Mouse (Mus musculus): ENCODE measurements around the gene Ewsr1.

Ewsr1 gene

DNA sequence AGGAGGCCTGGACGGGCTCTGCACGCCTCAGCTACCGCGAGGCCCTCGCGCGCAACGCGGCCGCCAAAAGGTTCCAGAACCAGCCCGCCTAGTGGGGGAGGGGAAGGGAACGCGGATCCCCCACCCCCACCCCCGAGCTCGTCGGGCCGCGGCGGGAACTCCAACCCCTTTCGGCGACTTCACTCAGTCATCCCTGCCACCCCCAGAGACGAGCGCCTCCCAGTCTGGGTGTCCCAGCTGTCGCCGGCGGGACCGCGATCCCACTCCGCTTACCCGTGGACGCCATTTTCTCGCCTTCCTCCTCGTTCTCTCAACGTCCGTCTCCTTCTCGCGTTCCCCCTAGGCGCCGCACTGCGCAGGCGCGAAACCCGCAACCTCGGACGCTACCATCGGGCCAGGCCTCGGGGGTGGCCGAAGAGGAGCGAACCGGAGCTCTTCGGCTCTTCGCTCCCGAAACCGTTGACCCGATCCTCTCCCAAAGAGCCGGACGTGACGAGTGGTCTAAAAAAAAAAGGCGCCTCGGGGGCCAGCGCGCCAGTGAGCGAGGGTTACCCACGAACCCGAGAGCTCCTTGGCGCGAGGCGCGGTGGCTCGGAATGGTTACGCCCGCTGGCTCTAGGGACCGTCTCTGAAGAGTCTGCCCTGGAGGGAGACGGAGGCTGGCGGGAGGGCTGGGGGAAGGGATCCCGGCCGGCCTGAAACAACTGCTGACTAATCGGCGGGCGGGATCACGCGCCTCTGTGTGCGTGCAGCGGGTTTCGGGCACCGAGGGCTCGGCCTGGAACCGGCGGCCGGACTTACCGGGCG is at the start of gene Ewsr1, which contains the start of gene Rhbdd3:
Gene Ewsr1, minus strand, starts transcription at position 531 of the 807 bp plus-strand sequence.
Gene Rhbdd3, plus strand, starts transcription at position 191 of the 807 bp plus-strand sequence.
- peak; percentile 95 for DNase-seq

DNA sequence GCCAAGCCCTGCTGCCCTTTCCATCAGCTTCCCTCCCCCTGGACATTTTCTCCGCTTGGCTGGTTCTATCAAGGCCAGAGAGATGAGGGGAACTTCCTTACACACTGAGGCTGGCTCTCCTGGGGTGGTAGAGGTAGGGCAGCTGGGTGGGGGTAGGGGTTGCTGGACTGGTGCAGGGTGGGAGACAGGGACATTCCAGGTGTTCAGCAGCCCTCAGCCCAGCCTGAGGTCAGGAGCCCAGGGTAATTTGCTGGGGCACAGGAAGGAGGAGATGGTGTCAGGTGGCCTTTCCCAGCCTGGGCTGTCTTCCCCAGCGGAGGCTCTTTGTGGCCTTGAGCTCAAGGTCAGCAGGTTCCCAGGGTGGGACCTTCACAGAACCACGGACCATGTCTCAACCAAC is 46.5 kb upstream of the Ewsr1 start:
- DNase-seq = no peak

DNA sequence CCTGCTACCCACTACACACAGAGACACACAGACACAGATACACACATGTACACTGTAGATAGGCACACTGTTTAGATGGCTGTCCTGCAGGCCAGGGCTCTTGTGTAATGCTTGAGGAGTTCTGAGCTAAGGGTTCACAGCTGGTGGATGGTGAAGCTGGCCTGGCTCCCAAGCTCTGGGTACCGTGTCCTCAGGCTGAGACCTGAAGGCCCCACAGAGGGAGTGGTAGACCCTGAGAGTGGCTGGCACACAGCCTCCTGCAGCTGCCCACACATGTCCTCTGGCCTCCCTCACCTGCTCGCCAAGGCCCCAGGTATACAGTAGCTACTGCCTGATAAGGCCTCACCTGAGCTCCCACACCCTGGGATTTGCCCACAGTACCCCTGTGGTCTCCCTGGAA is 42.9 kb upstream of the Ewsr1 start:
- no peak for DNase-seq

DNA sequence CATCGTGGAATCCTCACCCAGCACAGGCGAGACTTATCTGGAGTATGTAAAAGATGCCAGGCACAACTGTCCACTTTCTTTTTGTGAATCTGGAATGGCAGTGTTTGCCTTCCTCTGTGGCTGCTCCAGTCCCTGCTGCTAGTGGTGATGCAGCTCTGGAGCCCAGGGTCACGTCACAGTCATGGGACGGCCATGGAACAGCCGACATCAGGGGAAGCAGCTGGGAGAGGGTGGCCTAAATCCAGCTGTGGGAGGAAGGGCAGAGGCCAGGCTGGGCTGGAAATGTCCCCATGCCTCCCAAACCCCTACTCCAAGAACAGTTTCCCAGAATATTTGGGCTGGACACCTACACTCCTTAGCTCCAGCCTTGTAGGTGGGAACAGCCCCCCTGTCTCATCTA is 42.2 kb upstream of the Ewsr1 start:
- DNase-seq = no peak

DNA sequence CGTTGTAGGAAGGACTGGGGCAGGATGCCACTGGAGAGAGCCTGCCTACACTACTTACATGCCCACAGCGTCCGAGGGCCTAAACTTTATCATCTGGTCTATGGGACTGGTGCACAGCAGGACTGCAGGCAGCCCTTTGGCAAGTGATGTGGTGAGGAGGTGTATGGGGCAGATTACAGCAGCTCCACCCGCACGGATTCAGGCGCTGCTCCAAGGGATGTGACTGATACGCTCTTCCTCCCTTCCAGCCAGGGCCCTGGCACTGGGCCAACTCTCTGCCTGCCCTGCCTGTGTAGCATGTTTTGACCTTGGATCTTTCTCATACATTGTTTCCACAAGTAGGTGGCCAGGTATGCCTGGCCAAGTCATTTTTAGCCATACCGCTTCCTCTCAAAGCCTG is 41.6 kb upstream of the Ewsr1 start:
- DNase-seq = peak; percentile 50

DNA sequence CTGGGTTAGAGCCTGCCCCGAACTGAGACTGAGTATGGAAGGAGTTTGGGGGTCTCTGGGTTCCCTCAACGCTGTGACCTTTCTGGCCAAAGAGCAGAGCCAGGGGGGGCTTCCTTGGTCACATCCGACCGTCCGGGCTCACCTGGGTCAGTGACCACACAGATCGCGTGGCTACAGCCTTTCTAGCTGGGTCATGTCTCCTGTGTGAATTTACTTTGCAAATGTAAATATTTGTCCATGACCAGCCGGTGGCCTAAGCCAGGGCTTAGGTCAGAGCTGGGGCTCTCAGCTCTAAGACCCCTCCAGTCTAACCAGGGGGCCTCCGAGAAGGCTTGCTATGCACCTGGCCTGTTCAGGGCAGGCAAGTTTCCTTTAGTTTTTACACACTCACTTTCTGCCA is 40.3 kb upstream of the Ewsr1 start:
- DNase-seq = no peak

DNA sequence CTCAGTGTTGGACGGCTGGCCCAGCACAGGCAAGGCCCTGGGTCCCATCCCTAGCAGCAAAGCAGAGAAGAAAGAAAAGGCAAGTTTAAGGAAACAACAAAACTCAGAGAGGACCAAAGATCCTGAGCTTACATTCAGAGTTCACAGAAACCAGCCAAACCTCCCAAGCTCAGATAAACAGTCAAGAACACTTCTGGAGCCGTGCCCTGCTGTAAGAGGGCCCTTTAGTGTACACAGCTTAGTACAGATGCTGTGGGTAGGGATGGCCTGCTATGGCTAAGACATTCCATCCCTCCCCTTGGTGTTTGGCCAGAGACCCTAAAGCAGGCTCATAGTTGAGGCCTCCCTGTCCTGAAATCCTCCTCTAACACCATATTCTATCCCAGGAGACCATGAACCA is 39.6 kb upstream of the Ewsr1 start:
- no peak for DNase-seq

DNA sequence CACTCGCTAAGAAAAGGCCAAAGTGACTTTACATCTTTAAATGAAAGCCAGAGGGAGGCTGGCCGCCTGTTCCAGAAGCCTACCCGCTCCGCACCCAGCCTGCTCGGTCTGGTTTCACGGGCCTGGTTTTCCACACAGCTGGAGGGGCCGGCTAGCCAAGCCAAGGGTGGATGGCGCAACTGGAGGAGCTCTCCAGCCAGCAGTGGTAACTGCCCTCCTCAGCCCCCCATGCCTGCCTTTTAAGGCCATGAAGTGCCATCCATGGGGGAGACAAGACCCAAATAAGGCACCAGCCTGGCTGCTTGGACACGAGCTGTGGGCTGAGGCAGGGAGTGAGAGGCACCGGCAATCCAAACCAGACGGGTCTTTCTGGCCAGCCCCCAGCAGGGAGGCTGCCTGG is 36.8 kb upstream of the Ewsr1 start:
- no peak for DNase-seq

DNA sequence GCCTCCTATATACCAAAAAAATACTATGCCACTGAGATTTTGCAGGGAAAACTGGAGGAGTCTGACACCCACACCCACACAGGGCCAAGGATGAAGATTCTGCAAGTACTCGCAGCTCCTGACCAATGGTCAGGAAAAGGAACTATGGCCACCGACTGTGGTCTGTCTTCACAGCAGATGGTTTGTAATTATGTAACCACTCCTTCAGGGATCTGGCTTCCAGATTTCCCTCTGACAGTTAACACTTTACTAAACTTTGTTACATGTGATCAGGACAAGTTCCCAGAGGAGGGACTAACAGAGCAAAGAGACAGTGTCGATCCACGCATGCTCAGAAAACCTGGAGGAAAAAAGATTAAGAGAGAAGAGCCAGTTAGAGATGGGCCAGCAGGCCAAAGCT is 33.7 kb upstream of the Ewsr1 start:
- DNase-seq = no peak

DNA sequence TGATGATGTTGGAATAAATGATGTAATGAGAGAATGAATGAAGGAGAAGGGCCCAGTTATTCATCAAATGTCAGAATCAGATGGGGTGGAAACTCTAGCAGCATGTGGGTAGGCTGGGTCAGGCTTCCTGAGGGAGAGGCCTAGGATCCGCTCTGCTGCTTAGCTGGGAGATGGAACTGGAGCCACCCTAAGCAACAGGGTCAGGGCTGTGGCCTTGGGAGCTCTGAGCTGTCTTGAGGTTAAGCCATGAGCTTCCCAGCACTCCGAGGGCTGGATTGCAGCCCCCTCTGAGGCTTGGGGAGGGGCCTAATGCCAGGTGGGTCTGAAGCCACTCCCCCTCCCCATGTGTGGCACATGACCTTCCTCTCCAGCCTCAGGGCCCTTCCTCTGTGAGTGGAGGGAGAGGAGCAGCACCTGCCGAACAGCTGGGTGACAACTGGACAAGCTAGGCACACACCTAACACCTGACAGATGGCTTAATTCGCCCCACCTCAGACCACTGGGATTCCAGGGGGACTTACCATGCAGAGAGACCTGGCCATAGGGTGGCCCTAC is 31.1 kb upstream of the Ewsr1 start:
- no peak for DNase-seq

DNA sequence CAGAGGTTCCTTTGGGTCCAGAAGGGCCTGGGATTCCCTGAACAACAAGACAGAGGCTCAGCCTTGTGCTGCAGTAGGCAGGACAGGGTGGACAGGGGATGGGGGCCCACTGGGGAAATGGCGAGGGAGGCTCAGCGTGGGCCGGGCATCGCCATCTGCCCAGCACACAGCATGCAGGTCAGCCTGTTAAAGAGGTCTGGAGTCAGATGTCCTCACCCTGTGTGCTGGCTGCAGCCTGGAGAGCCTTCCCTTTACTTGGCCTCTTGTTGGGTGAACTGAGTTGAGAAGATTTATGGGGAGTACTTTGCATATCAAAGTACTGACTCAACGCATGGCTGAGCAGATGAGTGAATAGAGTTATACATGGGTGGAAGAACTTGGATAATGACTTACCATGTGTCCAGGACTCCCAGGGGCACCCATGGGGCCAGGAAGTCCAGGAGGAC is 30.0 kb upstream of the Ewsr1 start:
- no peak for DNase-seq

DNA sequence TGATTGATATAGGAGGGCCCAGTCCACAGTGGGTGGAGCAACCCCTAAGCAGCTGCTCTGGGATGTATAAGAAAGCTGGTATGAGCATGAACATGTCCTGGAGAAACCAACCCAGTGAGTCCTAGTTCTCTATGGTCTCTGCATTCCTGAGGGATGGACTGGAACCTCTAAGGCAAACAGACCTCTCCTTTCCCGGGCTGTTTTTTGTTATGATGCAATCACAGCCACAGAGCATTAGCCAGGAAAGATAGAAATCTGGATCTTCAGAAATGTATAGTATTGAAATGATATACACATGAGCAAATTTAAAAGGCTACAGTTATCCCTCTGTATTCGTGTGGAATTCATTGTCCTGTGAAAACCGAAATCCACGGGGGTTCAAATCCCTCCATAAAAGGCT is 26.6 kb upstream of the Ewsr1 start:
- no peak for DNase-seq

DNA sequence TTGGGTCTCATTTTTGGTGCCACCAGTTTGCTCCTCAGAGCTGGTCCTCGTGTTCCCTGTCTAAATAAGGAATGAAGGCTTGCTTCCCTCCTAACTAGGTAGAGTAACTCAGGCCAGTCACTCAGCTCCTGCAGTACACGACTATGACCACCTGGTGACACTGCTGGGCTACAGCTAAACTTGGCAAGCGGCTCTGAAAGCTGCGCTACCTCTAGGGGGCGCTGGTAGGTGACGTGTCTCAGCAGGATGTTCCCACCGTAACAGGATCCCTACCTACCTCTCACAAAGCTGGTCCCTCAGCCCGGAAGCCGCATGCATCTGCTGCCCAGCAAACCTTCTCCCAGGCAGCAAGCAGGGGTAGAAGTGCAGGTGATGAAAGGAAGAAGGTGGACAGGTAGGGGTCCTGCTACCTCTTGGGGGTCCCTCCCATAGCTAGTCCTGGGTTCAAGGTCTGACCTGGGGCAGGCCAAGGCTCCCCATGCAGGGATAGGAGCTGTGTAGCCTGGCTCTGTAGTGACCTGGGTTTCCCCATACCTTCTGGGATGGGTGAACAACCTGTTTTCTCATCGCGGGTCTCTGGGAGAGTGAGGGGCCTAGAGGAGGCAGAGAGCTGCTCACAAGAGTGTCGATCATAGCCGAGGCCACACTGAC is 16.0 kb upstream of the Ewsr1 start:
- peak; percentile 80 for DNase-seq

DNA sequence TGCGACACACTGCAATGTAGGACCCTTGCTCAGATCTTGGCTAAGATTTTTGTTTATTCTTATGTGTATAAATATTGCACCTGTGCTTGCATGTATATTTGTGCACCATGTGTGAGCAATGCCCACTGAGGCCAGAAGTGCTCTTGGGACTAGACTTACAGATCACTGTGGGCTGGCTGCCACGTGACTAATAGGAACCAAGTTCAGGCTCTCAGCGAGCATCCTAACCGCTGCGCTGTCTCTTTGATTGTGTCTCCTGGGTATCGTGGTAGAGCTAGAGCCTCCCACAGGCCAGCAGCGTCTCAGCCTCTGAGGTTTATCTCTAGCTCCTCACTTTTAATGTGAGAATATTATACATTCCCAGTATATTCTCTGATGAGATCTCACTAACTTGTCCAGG is 14.6 kb upstream of the Ewsr1 start:
- DNase-seq = no peak

DNA sequence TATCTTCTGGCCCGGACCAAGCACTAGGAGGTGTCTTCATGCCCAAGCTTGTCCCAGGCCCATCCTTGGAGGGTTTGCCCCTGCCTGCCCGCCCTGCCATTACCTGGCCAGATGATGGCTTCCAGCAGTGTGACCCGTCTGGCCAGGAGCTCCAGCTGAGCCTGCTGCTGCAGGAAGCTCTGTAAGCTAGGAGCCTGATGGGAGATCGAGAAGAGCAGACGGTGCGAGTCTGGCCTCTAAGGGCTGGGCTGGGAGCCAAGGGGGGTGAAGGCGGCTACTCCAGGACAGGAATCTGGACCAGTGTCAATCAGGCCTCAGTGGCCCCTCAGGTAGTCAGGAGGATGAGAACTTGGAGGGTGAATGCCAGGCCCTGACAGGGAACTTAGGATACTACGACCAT is 10.4 kb upstream of the Ewsr1 start:
- no peak for DNase-seq

DNA sequence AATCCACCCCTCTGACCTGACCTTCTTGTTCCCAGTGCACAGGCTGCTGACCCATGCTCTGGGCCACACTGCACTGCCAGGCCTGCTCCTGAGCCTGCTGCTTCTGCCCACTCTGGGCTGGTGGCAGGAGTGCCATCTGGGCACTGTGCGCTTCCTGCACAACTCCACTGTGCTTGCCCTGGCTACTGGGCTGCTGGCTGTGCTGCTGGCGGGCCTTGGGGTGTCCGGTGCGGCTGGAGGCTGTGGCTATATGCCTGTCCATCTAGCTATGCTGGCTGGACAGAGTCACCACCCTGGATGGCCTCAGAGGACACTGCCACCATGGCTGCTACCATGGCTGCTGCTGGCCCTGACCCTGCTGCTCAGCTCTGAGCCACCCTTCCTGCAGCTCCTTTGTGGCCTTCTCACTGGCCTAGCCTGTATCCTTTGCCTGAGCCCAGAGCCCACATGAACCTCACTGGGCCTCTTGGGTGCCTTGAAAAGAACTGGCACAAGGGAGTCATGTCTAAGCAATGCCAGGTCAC is 5.0 kb upstream of the Ewsr1 start:
- DNase-seq = no peak

DNA sequence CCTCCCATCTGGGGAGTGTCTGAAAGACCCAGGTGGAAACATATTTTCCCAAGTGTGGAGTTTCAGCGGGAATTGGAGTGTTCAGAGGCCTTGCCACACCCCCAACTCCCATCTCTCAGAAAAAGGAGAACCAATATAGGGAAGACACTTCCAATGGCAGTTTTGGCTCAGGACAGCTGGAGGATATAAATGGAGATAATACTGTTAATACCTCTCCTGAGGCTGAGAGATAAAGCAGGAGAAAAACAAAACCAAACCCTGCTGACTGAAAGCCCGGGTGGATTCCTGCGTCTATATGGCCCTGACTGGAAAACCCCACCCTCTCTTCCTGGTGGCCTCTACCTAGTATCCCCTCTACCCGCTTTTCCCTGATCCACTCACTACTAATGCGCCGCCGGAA is 3.3 kb upstream of the Ewsr1 start:
- DNase-seq = no peak

DNA sequence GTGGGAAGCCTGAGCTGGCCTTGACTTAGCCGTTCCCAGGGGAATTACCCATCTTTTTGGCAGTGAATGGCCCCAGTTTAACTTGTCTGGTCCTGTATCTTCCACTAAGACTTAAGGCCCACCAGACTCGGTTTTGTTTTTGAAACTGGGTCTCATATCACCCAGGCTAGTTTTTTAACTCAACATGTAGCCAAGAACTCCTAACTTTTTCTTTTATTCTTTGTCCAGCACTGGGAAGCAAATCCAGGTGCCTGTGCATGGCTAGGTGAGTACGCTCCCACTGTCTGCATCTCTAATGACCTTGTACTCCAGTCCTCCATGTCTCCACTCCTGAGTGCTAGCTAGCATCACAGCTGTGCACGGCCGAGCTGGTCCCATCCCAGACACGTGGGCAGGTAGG is 2.6 kb upstream of the Ewsr1 start:
- no peak for DNase-seq

DNA sequence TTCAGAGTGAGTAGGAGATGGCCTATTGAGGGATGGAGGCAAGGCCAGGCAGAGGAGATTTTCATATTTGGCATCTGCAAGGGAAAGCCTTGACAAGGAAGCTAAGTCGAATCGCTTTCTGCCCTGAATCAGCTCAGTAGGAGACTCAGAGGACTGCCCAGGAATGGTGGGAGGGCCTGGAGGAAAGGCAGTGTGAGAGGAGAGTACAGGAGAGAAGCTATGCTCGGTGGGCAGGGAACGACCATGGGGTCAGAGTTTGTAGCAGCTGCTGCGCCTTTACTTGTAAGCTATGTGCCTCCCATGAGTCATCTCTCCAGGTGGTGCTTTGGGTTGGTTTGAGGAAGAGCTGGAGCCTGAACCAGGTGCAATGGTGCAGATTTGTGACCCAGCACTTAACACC is 1.7 kb upstream of the Ewsr1 start:
- DNase-seq = peak; percentile 27

DNA sequence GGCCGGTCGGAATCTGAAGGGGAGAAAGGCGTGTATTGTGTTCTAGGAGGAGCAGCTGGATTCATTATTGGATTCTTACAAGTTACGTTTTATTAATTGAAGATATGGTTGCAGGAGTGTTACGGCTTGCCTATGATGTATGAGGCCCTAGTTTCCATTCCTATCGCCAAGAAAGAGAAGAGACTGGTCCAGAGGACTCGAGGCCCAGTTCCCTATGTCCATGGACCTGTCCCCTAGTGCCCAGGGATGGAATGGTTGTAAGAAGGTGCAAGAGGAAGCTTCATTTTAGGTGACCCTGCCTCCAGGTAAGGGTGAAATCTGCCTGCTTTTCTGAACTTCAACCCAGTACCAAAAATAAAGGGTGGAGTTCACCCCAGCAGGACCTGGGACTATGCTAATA is 1.2 kb upstream of the Ewsr1 start:
- no peak for DNase-seq

DNA sequence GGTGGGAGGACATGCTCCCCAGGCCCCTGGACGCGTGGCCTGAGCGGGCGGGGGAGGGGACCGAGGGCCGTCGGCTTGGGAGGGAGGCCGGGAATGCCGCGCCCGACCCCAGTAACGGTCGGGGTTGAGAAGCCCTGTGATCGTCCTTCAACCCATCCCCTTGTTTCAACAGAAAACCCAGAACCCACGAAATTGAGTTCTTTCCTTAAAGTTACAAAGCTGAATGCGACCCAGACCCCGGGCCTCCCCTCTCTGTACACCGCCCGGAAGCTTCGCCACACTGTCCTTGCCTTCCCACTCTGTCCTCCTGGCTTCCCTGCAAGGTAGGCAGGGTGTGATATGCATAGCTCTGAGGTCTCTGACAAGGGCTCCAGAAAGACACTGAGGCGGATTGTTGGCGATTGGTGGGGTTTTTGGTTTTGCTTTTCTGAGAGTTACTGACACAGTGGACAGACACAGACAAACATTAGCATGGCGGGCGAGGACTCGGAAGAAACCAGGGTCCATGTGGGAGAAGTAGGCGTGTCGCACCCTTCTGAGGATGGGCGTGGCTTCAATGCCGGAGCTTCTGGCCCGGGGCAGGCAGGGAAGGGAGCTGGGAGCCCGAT is 614 bp upstream of the Ewsr1 start:
- DNase-seq = peak; percentile 85

DNA sequence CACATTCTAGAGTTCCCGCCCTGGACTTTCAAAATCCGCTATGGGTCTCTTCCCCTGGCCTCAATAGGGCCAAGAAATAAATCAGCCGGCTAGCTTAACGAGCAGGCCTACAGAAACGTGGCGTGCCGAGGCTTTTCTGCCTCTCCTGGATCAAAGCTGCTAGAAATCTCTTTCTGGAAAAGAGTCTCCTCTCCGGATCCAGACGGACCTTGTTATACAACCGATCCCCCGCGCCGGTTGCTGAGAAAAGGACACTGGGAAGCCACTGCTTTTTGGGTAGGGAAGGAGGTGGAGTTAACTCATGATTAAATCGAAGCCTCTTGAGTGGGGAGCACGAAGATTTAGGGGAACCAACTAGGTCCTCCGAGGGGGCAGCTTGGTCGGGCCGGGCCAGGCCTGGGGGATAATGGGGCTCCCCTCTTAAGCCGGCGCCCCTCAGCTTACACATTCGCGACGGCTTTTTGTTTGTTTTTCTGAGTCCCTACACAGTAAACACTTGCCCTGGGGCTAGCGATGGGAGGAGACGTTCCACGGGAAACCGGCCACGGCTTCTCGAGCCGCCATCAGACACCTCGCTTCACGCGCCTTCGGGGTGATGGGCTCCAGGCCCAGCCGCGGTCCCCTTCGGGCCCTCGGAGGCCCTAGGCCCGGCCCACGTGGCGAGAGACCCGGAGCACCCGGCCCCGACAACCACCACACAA is 881 bp downstream of the Ewsr1 start:
- peak; percentile 59 for DNase-seq

DNA sequence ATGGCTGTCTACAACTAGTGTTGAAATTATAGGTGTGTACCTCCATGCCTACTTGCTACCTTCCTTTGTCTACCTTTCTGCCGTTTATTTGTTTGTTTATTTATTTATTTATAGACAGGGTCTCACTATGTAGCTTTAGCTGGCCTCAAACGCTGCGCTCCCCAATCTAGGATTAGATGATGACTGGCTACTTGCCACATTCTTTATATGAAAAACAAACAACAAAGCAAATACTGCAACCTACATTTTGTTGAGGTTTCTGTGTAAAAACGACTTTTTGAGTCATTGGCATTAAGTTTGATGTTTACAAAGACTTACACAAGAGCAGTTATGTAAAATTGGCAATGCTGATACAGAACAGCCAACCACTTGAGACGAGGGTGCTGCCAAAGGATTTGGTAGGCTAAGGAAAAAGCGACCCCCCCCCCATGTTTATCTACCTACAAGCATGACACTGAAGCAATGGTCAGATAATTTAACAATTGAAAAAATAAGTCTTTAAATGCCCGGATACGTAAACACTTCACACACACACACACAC is 2.5 kb downstream of the Ewsr1 start:
- no peak for DNase-seq

Data from layer of hippocampus, adult 9-11 months (tissue).